Mouse (Mus musculus): Measurements from ENCODE around the gene Tcta.

Tcta gene

GRCm38 (mm10) chr9:108305629-108306520 is at the start of gene Tcta, which contains the start of gene Rhoa:
Tcta (minus strand) TSS chr9:108306160.
Rhoa (plus strand) TSS chr9:108306129.
- in situ Hi-C loops (cut with MboI, MseI): loop anchor here (5.0 to 25.0 kb wide), 2 partner anchors 36 to 994 kb away; no protein-coding TSS in a partner anchor

- in situ Hi-C loops (cut with MboI, MseI): loop anchor here (25.0 kb wide), 1 partner anchor 563 kb away; the partner anchor contains the start of gene Tmem89
These were observed 43.8 kb upstream of the Tcta start for GRCm38 (mm10) chr9:108349727-108350126.

- in situ Hi-C loops (cut with MboI, MseI): no loop called here
These were observed 42.3 kb upstream of the Tcta start for GRCm38 (mm10) chr9:108348290-108348680.

- in situ Hi-C loops (cut with MboI, MseI): no loop called here
These were observed 41.8 kb upstream of the Tcta start, which contains the start of gene Usp4 for GRCm38 (mm10) chr9:108347540-108348289. Usp4 (plus strand) TSS chr9:108347853.

GRCm38 (mm10) chr9:108347024-108347423 is 41.1 kb upstream of the Tcta start:
- in situ Hi-C loops (cut with MboI, MseI): no loop called here

GRCm38 (mm10) chr9:108344471-108344870 is 38.5 kb upstream of the Tcta start:
- in situ Hi-C loops (cut with MboI, MseI): loop anchor here (5.0 kb wide), 1 partner anchor 37 kb away; the partner anchor contains the start of genes Rhoa and Tcta

GRCm38 (mm10) chr9:108343835-108344234 is 37.9 kb upstream of the Tcta start:
- in situ Hi-C loops (cut with MboI, MseI): loop anchor here (5.0 kb wide), 1 partner anchor 37 kb away; the partner anchor contains the start of genes Rhoa and Tcta

GRCm38 (mm10) chr9:108343331-108343730 is 37.4 kb upstream of the Tcta start:
- in situ Hi-C loops (cut with MboI, MseI): loop anchor here (5.0 kb wide), 1 partner anchor 36 kb away; the partner anchor contains the start of genes Rhoa and Tcta

- in situ Hi-C loops (cut with MboI, MseI): loop anchor here (5.0 kb wide), 1 partner anchor 35 kb away; the partner anchor contains the start of genes Rhoa and Tcta
These were observed 36.4 kb upstream of the Tcta start for GRCm38 (mm10) chr9:108342301-108342831.

GRCm38 (mm10) chr9:108341801-108342200 is 35.8 kb upstream of the Tcta start:
- in situ Hi-C loops (cut with MboI, MseI): loop anchor here (5.0 kb wide), 1 partner anchor 34 kb away; the partner anchor contains the start of genes Rhoa and Tcta

GRCm38 (mm10) chr9:108341139-108341475 is 35.1 kb upstream of the Tcta start:
- in situ Hi-C loops (cut with MboI, MseI): loop anchor here (5.0 kb wide), 1 partner anchor 34 kb away; the partner anchor contains the start of genes Rhoa and Tcta

- in situ Hi-C loops (cut with MboI, MseI): loop anchor here (5.0 kb wide), 1 partner anchor 33 kb away; the partner anchor contains the start of genes Rhoa and Tcta
These were observed 34.5 kb upstream of the Tcta start for GRCm38 (mm10) chr9:108340258-108341138.

- in situ Hi-C loops (cut with MboI, MseI): loop anchor here (5.0 kb wide), 1 partner anchor 33 kb away; the partner anchor contains the start of genes Rhoa and Tcta
These were observed 33.9 kb upstream of the Tcta start for GRCm38 (mm10) chr9:108339886-108340257.

- in situ Hi-C loops (cut with MboI, MseI): no loop called here
These were observed 33.2 kb upstream of the Tcta start, which contains the start of gene Gpx1 for GRCm38 (mm10) chr9:108338886-108339781. Gpx1 (plus strand) TSS chr9:108338903.

GRCm38 (mm10) chr9:108338551-108338885 is 32.6 kb upstream of the Tcta start:
- in situ Hi-C loops (cut with MboI, MseI): no loop called here

- in situ Hi-C loops (cut with MboI, MseI): no loop called here
These were observed 32.0 kb upstream of the Tcta start for GRCm38 (mm10) chr9:108337848-108338550.

- in situ Hi-C loops (cut with MboI, MseI): no loop called here
These were observed 19.9 kb upstream of the Tcta start for GRCm38 (mm10) chr9:108325811-108326210.

GRCm38 (mm10) chr9:108324784-108325183 is 18.8 kb upstream of the Tcta start:
- in situ Hi-C loops (cut with MboI, MseI): loop anchor here (25.0 kb wide), 1 partner anchor 1012 kb away; no protein-coding TSS in a partner anchor

GRCm38 (mm10) chr9:108322054-108322453 is 16.1 kb upstream of the Tcta start:
- in situ Hi-C loops (cut with MboI, MseI): loop anchor here (25.0 kb wide), 1 partner anchor 1010 kb away; no protein-coding TSS in a partner anchor
